Mouse (Mus musculus) c-Kit-positive CD71-negative TER-119-negative erythroid progenitor cells, embryonic 14.5 days (primary cell): Measurements from ENCODE around the gene Timeless.

Source experiments
- DNase-seq: peaks from one replicate; pipeline ENCODE4 v3.0.0-alpha.2; 2013; ENCODE audit warnings: low read depth

Gene Timeless

DNA sequence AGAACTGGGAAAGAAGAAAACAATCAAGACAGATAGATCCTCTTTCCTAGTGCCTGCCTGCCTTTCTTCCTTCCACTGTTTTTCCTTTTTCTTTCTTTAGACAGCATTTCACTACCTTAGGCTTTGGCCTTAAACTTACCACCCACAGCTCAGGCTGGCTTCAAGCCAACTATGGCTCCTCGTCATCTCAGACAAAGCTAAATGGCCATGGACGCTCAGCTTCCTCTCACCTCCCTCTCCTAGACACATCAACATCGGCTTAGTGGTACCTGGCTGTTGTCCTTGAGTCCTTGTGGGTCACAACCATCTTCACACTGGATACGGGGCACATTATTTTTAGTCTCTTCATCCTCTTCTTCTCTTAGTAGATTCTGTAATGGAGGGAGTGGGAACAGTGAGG, 65.4 kb downstream of the Timeless start:
- DNase-seq = no peak

DNA sequence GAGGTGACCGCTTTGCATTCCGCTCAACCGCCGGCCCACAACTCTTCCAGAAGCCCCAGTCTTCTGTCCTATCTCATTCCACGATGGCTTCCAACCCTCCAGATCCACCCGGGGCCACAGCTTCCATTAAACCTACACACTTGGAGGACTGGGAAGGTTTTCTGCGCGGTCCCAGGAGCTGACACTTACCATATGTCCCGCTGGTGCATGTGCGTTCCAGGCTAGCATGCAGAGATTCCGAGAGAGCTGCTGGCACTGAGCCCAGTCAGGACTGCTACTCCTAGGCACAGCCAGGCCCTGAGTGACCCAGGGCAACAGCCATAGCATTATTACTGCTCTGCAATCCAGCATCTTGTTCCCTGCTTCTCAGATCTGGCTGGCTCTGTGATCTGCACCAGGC, 65.8 kb downstream of the Timeless start:
- no peak for DNase-seq

DNA sequence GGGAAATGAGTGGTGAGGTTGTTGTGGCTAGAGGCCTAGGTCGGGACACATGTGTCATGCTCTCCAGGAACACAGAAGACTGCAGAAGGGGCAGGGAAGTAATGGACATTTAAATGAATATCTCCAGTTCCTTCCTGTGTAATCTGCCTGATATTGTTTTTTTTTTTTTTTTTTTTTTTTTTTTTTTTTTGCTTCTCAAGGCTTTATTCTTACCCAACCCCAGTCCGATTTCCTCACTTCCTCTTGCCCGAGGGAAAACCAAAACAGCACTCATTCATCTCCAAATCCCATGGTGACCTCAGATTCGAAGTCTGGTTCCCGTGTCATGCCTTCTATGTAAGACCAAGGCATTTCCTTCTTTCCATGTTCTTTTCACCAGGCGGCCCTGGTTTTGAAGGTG, 66.4 kb downstream of the Timeless start:
- no peak for DNase-seq

- DNase-seq = no peak
These were observed 66.9 kb downstream of the Timeless start, which contains the start of gene Il23a for GRCm38 (mm10) chr10:128298702-128299171. TSS of gene Il23a (minus strand) at chr10:128298752.

DNA sequence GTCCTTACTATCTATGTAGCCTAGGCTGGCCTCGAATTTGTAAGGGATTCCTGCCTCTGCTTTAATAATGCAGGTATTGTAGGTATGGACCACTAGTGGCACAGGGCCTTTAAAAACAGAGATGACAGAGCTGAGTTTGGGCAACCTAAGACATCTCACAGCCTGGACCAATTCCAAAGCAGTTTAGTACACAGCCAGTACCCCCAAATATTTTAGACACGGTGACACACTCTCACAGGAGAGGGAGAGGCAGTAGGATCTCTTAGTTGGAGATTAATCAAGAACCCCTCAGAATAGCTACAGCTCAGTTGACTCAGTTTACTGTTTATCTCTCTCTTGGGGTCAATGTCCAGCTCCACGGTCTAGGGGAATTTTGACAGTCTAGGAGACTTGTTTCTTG, 70.5 kb downstream of the Timeless start:
- no peak for DNase-seq
